Mouse (Mus musculus) frontal cortex, adult (tissue): ENCODE data around the gene Dgkz.
A peak's percentile ranks its signal among the peaks of the same experiment; 100 is the strongest.

Experiments used
- ATAC-seq: cut with Nextera tagmentation; 2 replicates; pipeline ENCODE4 v1.9.2; 2017; ENCODE audit warnings: mild to moderate bottlenecking, moderate library complexity, mixed read lengths; ENCODE audit not compliant: low TSS enrichment

The Dgkz gene

DNA sequence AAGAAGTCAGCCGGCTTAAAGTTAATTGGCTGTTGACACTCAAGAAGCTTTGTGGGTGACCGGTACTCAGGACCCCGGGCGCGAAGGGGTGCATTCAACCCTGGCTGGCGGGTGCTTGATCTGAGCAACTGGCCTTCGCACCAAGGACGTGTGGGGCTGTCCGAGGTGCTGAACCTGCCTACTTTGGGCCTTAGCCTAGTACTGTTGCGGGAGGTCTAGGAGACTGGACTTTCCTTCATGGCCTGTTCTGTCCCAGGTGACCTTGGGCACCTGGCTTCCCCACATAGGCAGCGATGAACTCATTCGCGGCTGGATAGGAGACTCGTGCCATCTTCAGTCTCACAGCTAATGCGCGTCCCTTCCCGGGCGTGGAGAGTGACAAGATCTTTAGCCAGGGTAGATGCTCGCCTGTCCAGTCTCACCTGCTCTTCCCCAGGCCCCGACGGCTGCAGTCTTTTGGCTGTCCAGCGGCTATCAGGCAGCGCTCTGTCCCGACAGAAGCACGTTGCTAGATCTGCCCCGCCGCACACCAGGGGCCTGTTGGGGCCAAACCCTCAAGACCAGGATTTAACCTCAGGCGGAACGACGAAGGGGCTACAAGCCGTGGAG is 54.4 kb downstream of the Dgkz start:
- no peak for ATAC-seq

DNA sequence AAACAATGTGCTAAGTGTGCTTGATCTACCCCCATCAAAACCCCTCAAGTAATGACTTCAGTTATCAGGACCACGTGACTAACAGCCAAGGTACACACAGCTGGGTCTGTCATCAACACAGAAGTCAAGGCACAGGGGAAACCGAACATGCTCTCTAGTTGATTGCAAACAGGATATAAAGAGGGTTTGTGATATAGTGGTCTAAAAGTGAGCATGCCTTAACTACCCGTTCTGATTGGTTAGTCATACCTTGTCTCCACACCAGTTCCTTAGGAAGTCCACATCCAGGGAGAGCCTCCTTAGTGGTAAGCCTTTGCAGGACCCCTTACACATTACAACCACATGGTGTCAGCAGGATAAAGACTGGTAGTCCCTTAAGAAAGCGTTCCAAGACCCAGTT is 55.5 kb downstream of the Dgkz start:
- ATAC-seq, result no peak

DNA sequence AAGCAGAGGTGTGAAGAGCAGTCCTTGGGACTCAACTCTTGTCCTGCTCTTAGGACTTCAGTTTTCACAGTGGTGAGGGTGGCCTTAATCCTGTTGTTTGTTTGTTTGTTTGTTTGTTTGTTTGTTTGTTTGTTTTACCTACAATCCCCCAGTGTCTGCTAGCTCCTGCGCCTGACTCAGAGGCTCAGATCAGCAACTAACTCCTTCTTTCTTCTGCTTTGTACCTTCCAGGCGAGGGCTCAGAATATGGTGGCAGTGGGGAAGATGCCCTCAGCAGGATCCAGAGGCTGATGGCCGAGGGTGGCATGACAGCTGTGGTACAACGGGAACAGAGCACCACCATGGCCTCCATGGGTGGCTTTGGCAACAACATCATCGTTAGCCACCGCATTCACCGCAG is 58.6 kb downstream of the Dgkz start:
- ATAC-seq, result no peak

DNA sequence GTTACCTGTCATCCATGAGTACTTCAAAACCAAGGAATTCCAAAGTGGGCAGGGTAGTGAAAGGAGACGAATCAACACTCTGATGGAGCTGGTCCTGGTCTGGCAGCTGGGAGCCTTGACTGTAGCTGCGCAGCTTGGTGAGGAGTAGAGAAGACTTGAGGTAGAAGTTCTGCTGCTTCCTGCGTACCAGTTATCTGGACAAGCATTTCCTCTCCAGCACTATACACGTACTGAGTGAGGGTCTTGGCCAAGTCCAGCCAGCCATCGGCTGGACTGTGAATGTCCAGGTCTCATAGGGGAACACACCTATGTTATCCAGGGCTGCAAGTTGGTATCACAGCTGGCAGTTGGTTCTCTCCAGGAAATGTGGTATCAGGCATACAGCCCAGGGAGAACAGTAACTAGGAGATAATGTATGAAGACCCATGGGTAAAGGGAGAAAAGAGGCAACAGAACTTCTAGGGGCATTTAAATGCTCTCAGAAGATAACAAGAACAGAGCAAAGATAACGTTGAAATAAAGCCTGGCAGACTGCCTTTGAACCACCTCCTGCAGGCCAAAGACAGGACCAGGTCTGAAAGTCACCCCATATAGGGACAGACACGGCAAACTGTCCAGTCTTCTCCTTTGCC is 59.2 kb downstream of the Dgkz start:
- ATAC-seq, result no peak

DNA sequence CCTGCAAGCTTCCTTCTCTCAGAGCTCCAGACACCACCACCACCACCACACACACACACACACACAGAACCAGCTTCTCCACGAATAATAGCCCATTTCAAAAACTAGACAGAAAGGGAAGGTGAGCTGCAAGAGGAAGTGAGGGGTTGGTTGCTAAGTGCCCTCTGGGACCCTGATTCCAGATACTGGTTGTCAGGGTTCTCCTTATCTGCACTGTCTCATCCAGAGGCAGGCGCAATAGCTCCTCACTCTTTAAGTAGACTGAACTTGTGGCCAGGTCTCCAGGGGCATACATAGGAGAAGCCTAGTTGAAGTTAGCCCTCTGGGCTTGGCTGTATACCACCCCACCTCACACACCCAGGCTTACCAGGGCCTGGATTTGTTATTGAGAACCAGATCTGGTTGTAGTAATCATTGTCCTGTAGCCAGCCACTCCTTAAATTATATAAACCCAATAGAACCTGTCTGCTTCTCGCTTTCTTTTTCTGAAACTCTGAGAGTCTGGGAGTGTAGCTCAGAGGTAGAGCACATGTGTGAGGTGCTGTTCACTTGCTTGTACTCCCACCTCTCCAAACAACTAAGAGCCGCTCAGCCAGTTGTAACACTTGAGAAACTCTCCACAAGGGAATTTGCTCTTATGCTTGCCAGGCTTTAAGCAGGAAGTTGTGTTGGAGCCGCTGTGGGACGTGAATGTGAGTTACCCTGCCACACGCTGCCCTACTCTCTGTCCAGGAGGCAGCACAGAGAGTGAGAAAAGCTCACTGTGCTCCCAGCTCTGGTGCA is 62.1 kb downstream of the Dgkz start:
- no peak for ATAC-seq

DNA sequence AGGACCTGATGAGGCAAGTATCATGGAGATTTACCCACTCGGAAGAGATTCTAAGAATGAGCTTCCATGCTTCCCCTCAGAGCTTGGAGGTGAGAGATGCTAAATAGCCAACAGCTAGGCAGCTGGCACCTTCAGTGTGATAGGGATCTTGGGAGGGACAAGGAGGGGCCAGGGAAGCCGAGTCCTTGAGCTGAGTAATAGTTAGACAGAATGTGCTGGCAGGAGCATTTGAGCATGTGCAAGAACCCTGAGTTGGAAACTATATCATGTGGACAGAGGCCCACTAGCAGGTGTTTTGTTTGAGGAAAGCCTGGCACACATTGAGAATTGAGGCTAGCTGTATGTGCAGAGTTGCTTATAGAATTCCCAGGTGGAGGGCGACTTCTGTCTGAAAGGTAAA is 63.0 kb downstream of the Dgkz start:
- ATAC-seq, result 0 out of 2 replicates have a peak, but pooled peaks have one; percentile 11

DNA sequence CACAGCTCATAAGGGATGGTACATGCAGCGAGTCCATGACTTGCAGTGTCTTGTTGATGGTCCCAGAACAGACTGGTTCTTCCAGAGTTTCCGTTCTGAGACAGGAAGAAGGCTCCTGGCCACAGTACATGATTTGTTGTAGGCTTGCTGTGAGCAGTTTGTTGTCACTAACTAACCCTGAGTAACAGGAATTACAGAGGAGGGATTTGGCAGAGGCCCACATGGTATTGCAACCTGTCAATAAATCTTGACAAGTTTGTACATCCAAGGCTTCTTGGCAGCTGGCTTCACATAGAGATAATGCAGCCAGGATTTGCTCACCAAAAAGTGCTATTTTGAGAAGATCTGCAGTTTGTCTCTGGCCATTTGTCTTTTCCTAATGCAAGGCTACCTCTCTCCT is 69.5 kb downstream of the Dgkz start:
- no peak for ATAC-seq

DNA sequence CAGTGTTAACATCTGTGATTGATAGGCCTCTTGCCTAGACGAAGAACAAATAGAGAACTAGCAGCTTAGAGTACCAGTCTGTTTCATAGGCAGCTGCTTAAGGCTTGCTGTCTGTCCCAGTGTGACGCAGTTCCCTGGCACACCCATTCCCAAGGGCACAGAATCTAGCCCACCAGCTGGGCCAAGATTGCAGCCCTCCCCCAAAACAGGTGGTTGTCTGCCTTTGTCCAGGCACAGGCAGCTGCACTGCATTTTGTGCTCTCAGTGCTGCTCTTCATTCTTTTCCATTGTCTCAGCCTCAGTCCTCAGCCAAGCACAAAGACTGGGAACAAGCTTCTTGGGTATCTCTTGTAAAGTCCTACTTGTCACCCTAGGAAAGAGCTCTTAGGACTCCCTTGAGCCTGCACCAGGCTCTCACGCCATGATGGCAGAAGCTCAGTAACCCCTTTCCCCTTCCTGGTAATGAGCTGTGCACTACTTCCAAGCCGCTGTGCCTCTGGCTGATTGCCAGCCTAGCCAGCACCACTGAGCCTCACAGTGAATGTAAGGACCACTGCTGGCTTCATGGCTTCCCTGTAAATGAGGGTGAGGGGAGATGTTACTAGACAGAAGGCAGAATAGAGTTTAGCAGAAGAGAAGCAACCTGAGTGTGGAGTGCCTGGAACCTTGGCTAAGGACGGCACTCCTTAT is 70.9 kb downstream of the Dgkz start:
- peak; percentile 25 for ATAC-seq

DNA sequence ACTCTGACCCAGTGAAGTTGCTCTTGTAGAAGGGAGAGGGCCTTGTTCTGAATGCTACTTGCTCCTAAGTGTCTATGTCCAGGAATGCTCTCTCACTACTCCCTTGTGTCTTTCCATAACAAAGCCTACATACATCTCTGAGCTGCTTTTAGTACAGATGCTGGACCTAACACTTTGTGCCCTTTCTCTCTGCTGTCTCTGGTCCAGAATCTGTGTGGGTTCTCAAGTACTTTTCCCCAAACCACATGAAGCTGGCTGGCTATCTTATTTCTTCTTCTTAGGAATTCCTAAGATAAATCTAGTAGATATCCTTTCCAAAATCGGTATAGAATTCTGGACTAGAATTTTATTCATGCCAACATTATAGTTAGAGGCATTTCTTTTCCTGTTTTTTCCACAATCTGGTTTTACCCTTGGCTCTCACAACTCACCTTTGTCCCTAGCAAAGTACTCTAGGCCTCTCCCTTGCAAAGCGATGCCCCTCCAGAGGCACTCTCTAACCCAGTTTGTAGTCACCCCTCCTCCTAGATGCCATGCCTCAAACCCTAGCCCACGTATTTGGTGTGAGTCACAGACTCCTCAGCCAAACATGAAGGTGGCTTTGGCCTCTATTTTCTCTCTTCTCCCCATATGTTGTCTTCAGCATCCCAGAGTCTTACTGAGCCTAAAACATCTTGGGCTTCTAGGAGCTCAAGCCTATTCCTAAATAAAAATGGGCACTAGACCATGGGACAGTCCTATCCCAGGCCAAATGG is 72.3 kb downstream of the Dgkz start:
- ATAC-seq, result peak; percentile 75

DNA sequence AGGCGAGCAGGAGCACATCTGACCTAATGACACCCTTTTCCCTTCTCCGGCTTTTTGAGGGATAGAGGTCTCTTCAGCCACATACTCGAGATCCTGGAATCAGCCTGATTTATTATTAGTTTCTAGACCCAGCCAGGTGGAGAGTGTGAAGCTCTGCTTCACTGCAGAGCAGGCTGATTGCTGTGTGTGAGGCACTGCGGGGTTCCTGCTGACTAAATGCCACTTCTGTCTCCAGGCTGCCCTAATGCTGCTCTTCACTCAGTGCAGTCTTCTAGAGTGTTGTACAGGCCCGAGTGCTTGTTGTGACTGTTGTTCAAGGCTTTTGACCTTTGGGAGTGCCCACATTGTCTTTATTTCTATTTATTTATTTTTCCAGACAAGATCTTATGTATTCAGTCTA is 73.3 kb downstream of the Dgkz start:
- ATAC-seq, result no peak

DNA sequence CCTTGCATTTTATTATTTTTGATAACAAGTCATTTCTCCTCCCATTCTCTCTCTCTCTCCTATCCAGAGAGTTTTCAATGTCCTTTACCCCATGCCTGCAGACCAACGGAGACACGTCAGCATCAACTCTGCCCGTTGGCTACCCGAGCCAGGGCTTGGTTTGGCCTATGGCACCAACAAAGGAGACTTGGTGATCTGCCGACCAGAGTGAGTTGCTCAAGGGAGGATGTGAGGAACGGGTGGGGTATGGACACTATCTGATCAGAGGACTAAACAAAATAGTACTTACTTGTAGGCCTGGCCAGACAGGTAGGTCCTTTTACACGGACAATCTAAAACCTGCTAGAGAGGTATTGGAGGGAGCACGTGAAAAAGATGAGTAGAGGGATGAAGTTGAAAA is 75.2 kb downstream of the Dgkz start:
- ATAC-seq, result no peak

DNA sequence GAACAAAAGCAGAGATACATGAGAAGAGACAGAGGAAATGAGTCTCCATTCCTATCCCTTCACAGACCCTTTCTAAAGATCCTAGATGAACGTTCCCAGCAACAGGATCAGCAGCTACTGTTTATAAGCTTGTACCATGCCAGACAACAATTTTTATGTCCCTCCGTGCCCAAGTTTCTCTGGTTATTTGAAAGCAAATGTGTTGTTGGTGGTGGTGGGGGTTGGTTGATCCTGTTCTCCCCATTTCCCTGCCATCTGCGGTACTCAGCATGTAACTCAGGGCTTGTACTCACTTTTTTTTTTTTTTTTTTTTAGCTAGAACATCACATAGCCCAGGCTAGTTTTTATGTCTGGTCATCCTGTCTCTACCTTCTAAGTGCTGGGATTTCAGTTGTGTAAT is 76.5 kb downstream of the Dgkz start:
- no peak for ATAC-seq

DNA sequence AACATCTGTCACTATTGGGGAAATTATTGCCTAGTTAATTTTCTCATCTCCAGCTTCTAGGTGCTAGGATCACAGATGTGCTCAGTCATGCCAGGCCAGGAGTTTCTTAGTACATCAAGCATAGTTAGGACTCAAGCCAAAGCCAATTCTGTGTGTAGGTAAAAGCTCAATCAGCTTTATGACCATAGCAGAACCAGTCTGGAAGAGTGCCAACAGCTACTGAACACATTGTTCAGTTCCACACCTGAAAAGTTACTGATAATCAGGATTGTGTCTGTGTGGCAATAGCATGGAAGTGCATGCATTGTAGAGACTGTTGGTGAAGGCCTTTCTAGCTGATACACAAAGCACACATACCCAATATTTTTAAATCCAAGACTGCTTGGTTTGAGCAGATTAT is 77.7 kb downstream of the Dgkz start:
- ATAC-seq, result no peak

DNA sequence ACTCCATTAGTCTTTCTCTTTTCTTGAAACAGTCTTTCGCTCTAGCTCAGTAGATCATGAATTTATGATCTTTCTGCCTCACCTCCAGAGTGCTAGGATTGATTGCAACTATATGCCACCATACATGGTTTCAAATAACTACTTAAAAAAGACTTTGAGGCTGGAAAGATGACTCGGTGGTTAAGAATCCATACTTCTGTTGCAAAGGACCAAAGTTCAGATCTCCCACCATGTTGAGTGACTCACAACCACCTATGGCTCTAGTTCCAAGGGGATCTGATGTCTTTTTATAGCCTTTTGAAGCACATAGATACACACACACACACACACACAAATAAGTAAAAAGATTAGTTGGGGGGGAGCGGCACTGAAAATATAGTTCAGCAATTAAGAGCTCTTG is 80.3 kb downstream of the Dgkz start:
- no peak for ATAC-seq

DNA sequence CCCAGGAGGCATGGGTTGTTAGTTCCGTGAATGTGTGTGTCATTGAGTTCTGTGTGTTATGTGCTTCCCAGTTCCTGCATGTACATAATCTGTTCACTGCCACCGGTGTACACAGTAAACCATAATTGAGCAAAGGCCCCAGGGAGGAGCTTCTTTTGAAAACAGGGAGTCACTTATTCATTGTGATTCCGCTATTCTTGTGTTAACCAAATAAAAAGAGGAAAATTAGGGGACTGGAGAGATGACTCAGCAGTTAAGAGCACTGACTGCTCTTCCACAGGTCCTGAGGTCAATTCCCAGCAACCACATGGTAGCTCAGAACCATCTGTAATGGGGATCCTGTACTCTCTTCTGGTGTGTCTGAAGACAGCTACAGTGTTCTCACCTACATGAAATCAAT is 80.9 kb downstream of the Dgkz start:
- ATAC-seq, result no peak

DNA sequence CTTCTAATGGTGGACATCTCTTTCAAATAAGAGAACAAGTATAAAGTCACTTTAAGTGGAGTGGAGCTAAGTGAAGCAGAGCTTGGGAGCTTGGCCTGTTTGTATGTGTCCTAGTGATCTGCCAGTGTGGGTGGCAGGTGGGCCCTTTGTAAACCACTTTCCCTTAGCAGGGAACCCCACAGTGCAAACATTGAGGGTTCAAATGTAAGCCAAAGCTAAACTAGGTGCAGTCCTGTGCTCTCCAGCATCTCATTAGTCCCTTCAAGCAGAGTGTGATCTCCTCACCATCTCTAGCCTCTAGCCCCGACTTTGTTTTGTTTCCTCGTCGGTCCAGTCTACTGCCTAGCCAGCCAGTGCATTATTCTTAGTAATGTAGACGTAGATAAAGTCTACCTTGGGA is 91.0 kb downstream of the Dgkz start:
- no peak for ATAC-seq

DNA sequence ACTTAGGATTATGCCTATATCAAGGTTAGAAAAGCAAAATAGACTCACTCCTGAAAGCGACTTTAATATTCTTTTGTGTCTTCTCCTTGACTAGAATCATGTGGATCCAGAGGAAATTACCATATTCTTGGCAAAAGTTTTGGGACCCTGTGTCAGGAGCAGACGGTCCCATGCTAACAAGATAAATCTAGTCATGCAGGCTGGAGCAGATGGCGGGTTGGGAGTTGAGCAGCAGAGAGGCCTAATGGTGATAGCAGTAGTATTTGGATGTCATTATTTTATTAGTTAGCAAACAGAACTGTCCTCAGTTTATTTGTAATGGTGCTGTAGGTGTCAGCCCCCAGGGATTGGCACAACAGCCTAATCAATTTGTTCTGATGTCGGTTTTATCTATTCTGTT is 91.7 kb downstream of the Dgkz start:
- ATAC-seq, result no peak
